Mouse (Mus musculus) gastrocnemius, postnatal 10 days (tissue): ENCODE measurements around the gene Tas2r135. TPM values are rescaled to one million over a fixed set of nuclear protein-coding genes. Genes with fewer than 3 reads are reported as not detected.

ENCODE experiments used
- DNase-seq: peaks from one replicate; pipeline ENCODE4 v3.0.0; 2021; ENCODE audit warnings: mixed read lengths
- total RNA-seq, 2 experiments: library from RNA; stranded (reverse); gene quantifications; 2 replicates each; pipeline ENCODE4 v1.2.3; 2021

Gene Tas2r135
- total RNA-seq, 2 experiments from 2014 or later, result not detected

DNA sequence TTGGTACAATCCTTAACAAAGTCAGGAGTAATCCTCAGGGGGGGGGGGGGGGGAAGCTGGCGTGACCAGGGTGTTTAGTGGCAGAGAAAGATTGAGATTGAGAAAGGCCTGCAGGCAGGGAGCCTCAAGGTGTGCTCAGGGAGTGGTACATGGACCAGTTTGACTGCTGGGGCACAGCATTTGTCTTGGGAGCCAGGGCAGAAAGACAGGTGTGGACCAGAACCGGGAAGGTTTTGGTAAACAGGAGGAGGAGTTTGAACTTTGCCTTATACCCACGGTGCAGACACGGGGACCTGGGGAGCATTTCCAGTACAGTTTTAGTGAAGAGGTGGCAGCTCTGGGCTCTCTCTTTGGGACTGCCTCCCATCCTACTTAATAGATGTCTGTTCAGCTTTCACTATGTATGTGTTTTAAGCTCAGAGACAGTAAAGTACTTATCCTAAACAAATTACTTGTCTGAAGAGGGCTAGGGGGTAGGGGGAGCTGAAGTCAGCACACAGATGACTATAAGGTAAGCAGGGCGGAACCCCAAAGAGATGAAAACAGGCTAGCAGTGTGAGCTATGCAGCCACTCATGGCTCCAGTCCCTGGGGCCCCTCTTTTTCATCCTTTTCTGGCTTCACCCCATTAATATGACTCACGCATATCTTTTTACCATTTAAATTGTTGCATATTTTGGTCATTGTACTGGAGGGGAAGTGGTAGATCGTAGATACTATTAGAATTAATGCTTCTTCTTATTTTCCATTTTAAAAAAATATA is 31.4 kb upstream of the Tas2r135 start:
- DNase-seq, result no peak

DNA sequence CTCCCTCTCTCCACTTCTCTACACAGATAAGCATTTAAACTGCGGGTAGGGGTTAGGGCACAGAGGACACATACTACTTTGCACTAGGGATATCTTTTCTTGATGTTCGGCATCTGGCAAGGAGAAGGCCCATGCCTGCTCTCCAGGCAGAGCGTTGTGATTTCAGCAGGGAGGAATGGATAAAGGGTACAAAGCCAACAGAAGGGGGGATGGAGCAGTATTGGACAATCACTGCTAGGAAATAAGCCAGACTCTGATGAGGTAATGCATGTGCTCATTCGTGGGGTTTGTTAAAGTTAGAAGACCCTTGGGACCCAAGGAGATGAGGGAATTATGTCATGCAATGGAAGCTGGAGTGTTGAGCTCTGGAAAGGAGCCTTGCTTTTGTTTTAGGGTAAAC is 30.5 kb upstream of the Tas2r135 start:
- DNase-seq, result no peak

- no peak for DNase-seq
Observed at GRCm38 (mm10) chr6:42375131-42375530, 30.1 kb upstream of the Tas2r135 start.

- no peak for DNase-seq
Observed at GRCm38 (mm10) chr6:42376016-42376415, 29.2 kb upstream of the Tas2r135 start.

- no peak for DNase-seq
Observed at GRCm38 (mm10) chr6:42376504-42377019, 28.7 kb upstream of the Tas2r135 start.

- DNase-seq, result no peak
Observed at GRCm38 (mm10) chr6:42377280-42377679, 28.0 kb upstream of the Tas2r135 start.

- no peak for DNase-seq
Observed at GRCm38 (mm10) chr6:42379551-42379950, 25.7 kb upstream of the Tas2r135 start.

GRCm38 (mm10) chr6:42380416-42381144 is 24.7 kb upstream of the Tas2r135 start:
- no peak for DNase-seq

DNA sequence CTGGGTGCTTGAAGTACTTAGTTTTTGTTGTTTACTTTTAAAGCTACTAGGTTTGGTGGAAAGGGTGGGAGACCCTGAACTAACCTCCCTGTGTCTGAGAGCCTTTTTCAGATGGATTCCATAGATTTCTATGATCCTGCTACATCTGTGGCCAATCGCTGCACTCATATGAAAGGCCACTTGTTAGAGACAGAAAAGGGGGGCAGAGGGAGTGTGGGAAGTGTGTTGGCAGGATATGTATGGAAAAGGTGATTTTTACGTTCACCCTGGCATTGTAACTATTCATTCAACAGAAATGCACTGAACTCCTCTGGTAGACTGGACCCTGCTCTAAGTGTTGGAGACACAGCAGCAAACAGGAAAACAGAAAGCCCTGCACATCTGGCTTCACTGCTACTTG is 24.0 kb upstream of the Tas2r135 start:
- no peak for DNase-seq

- DNase-seq, result no peak
Observed at GRCm38 (mm10) chr6:42381916-42382381, 23.3 kb upstream of the Tas2r135 start.

GRCm38 (mm10) chr6:42383360-42383759 is 21.9 kb upstream of the Tas2r135 start:
- no peak for DNase-seq

DNA sequence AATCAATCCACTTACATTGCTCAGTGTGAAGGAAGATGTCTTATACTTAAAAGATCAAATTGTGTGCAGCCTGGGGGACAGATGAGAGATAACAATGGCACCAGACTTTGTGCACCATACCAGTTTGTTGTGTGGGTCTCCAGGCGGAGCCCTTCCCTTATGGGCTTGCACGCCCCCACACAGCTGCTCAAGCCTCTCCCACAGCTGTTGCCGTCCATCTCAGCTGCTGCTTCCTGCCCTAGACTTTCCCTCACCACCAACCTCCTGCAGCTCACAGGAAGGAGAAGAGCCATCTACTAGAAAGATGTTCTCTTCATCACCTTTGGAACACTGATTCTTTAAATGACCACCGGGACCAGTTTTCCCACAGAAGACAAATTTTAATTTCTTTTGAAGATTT is 19.6 kb upstream of the Tas2r135 start:
- DNase-seq, result no peak

DNA sequence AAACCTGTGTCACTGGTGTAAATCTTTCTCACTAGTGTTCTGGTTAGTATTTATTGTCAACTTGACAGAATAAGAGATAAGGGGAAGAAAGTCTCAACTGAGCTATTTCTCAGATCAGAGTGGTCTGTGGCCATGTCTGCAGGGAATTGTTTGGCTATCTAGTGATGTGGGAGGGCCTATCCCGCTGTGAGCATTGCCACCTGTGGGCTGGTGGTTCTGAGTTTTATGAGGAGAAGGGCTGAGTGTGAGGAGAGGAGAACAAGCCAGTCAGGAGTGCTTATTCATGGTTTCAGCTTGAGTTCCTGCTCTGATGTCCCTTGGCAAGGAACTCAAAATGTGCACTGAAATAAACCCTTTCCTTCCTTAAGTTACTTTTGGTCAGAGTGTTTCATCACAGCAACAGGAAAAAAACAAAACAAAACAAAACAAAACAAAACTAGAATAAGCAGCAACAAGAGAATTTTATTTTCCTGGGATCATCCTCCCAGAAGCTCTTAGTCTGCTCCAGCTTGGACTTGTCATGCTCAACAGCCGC is 13.4 kb upstream of the Tas2r135 start:
- no peak for DNase-seq

DNA sequence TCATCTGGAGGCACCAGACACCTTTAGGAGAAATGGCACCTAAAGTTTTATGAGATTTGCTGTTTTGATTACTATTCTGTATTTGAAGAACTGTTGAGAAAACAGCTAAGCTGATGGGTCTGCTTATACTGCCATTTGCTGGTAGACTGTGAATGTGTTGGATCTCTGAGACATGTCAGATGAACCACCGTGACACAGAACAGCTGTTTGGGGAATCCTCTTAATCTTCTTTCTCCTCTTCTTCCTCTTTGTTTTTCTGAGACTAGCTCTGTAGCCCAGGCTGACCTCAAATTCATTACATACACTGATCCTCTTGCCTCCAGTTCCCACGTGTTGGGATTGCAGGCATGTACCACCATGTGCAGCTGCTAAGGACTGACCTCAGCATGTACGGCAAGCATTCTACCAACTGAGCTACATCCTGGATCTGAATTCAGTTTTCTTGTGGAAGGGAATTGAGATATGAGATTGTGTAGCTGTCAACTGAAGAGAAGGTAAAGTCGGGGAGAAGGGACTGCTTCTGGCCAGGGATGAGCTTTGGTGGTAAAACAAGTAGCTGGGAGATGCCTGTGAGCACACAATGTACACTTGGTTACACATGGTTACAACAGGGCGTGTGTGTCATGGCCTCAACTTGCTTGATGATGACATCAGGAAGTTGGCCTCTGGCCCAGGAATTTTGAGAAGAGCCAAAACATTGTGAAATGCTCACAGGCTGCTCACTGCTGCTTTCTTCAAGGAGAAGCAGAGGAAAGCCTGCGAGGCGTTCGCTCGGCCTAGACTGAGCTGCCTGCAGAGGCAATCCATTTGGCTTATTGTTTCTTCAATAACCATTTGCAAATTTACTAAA is 9.0 kb upstream of the Tas2r135 start:
- peak; percentile 81 for DNase-seq

DNA sequence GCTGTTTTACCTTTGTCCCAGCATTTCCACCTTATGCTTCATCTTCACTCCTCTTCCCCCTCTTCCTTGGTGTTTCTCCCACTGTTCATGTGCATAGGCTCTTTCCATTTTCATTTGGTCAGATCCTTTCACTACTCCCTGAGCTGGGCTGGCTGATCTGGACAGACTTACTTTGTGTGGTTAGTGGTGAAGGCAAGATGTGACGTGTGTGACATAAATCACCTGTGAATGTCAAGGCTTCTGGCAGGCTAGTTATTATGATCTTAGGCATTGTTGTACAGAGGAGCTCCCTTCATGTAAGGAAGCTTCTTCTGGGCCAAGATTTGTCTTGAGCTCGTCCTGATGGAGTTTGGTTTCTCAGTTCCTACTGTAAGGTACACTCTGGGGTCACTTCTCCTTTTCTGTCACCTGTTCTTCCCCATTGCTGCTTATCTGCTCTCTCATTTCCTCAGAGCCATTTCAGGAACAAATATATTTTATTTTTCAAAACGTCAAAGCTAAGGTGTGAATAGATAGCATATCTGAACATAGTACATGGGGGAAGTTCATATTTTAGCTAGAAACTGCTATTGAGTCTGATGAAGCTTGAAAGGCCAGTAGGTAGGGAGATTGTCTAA is 8.1 kb upstream of the Tas2r135 start:
- DNase-seq, result no peak

DNA sequence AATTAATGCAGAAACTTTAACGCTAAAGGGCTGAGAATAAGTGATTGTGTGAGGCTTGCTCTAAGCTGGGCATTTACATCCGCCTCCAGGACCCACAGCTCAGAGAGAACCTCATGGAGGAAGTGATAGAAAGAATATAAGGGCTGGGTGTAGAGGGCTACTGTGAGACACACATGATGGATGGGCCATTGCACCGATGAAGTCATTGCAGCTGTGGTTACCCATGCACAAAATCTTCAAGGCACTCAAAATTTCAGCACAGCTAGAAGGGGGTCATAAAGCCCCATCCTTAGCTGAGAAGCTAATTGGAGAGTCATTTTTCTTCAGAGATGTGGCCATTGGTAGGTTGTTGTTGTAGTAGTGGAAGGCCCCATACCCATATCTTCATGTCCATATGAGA is 6.9 kb upstream of the Tas2r135 start:
- DNase-seq, result no peak

DNA sequence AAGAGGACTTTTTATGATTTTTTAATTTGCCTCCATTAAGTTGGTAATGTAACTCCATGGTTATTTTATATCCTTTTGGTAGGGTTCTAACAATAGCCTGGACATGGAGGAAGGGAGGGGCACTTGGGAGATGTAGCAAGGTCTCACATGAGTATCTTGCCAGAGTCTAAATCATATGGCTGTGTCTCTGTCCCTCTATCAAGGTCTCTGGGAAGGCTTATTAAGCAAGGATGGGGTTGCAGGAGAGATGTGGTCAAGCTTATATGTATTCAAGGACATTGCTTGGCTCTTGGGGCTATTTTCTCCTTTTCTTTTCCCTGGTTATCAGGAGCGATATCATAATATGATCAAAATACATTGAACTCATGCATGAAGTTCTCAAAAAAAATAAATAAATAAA is 6.2 kb upstream of the Tas2r135 start:
- no peak for DNase-seq

GRCm38 (mm10) chr6:42399938-42400337 is 5.3 kb upstream of the Tas2r135 start, which contains the start of gene Tas2r143:
Gene Tas2r143 (plus strand): TSS chr6:42400238.
- no peak for DNase-seq

DNA sequence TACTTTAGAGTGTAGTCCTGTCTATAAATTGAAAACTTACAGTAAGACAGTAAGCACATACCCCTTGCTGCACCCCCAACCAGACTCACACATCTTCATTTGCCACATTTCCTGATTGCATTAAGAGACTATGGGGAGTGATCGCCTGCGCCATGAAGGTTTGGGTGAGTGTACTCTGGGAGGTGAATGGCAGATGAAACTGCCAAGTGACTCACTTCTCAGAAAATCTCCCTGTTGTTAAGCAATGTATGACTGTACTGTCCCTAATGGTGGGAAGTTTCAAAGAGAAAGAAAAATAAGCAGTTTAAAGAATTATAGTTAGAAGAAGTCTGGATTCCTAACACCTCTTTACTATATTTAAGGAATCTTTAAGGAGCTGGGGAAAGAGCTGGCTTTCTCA is 14.2 kb downstream of the Tas2r135 start:
- DNase-seq, result no peak

DNA sequence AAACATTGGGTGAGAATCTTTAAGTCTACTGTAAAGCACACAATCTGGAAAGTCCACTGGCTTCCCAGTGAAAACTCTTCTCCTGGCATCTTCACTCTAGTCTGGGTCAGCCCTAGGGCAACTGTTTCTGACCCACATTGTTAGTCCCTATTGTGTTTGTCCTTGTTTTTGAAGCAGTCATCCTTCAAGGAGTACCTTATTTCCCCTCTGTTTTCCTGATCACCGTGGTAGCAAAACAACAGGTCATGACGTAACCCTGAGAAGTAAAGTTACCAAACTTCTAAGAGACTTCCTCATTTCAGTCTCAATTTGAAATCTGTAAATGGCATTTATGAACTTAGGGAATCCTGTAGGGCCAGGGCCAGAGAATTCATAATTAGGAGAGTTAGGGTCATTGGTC is 16.2 kb downstream of the Tas2r135 start:
- no peak for DNase-seq

DNA sequence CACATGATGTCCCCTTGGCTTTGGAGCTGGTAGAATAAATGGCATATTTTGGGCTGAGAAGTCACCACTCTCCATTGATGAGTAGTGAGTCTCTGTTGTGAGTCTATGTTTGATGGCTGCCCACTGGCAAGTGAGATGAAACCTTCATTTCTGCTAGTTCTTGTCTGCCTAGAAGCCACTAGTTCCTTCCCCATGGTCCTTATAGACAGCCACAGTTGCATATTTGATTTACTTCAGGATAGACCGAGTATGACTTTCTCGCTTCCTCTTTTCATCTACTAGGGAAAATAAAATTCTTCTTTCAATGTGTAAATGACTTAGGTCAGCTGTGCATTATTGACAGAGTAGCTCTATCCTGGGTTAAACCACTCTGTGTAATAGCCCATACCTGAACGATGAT is 19.2 kb downstream of the Tas2r135 start:
- no peak for DNase-seq

- no peak for DNase-seq
Observed at GRCm38 (mm10) chr6:42426337-42426736, 21.1 kb downstream of the Tas2r135 start.
